Mouse (Mus musculus): ENCODE results near the gene Gm19684.
"Not testable (repeated sequence)": the region's sequence is repeated elsewhere in the genome, so short reads cannot be mapped to it uniquely, and the experiment has no call there.

Gene Gm19684

GRCm38 (mm10) chr17:36131516-36132265, 10.2 kb downstream of the Gm19684 start:
- DNase-seq, result no peak

GRCm38 (mm10) chr17:36135421-36136231, 14.1 kb downstream of the Gm19684 start:
- DNase-seq, result not testable (repeated sequence)

GRCm38 (mm10) chr17:36136299-36136848, 14.9 kb downstream of the Gm19684 start:
- DNase-seq, result not testable (repeated sequence)

DNA sequence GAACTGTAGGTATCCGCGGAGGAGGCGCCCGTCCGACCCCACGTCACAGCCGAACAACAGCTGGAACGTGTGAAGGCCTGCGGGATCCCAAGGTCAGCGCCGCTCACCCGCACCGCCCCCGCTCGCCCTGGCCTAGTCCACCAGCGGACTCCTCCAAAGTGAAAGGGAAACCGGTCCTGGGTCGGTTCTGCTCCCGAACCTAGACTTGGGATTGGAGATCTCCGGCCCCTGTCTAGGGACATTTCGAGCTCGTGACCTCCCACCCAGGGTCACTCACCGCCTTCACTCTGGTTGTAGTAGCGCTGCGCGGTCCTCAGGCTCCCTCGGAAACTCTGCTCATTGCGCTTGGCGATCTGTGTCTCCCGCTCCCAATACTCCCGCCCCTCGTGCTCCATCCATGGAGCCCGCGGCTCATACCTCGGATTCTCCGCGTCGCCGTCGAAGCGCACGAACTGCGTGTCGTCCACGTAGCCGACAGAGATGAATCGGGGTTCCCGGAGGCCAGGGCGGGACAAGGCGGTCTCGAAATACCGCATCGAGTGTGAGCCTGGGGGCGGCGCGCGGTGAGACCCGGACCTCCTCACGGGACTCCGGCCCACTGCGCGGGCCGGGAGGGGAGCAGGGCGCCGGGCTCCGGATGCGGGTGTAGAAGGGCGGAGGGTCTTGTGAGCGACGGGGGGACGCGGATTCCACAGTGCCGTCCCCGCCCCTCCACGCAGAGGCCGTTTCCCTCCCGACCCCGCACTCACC, 23.8 kb downstream of the Gm19684 start:
- peak; percentile 18 for DNase-seq

- DNase-seq, result not testable (repeated sequence)
Observed at GRCm38 (mm10) chr17:36145861-36146156, 24.3 kb downstream of the Gm19684 start.

GRCm38 (mm10) chr17:36146937-36147336, 25.5 kb downstream of the Gm19684 start:
- not testable (repeated sequence) for DNase-seq

DNA sequence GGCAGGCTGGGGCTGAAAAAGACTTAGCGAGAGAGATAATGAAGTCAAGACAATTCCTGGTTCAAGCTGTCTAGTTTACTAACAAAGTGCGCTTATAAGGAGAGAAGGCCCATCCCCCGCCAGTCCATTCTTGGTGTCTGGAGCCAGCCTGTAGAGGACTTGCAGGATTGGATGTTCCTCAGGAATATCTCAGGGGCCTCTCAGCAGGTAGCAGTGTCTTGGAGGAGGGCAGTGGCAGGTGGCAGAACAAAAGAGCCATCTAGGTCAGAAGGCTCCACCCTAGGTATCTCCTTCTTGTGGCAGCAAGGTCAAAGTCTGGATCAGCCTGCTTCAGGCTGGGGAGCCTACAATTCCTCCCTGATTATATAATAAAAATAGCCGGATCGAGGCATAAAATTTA, 27.0 kb downstream of the Gm19684 start:
- DNase-seq, result not testable (repeated sequence)

DNA sequence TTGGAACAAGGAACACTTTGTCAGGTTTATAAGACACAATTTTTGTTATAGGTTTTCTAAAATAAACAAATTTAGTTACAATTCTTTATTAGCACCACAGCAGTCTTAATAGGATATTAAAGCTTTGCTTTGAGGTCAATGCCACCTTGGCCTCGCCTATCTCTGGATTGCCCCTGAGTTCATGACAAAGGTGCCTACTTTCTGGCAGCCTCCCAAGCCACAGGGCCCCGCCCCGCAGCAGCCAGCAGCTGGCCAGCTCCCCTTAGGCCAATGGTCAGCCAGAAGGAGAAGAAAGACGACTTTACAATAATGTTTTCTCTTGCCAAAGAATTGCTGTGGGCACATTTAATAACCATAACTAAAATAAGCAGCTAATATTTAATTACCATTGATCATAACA, 29.7 kb downstream of the Gm19684 start:
- not testable (repeated sequence) for DNase-seq

DNA sequence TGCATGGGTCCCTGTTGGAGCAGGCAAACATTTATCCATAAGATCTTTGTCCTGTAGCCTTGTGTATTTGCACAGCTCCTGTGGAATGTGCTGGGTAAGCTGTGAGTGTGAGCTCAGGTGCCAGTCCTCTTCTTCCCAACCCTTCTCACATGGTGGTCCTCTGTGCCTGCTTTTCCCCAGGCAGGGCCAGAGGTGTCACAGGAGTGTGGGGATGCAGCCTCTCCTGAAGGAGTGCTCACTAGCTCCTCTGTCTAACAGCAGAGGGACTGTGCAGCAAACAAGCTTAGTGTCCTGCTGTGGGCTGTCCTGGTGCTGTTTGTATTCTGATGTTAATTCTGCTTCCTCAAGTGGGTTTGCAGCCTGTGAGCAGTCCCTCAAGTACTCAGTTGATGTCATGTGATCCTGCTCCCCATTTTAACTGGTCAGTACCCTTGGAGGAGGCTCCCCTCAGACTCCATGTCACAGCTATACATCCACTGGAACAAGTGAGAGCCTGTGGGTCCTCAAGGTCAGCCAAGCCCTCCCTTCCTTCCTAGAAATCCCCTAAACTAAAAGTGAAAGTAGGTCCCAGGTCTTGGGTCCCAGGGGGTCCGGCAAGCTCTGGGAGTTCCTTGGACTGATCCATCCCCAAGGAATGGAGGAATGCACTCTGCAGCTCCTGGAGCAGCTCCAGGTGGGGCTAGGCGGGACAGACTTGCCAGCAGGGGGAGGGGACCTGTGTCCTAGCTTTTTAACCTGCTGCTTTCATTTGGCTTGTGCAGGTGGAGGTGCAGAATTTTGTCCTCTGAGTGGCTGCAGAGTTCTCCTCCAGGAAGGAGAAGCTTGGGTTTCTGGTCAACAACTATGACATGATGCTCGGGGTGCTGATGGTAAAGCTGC, 33.0 kb downstream of the Gm19684 start:
- no peak for DNase-seq

DNA sequence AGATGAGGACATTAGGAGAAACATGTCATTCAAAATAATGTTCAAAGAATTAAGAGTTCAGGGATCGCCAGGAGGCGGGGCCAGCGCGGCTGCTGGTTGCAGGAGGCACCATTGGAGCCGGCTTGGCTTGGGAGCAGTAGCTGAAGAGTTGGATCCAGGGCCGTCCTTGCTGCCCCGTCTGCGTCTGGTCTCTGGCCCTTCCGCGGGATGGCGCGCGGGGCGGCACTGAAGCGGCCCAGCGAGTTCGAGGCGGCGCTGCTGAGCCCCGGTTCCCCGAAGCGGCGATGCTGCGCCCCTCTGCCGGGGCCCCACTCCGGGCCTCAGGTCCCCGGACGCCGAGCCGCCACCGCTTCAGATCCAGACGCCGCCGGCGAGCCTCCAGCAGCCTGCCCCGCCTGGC, 36.3 kb downstream of the Gm19684 start:
- DNase-seq, result peak; percentile 14

- DNase-seq, result not testable (repeated sequence)
Observed at GRCm38 (mm10) chr17:36158264-36158663, 36.8 kb downstream of the Gm19684 start.

DNA sequence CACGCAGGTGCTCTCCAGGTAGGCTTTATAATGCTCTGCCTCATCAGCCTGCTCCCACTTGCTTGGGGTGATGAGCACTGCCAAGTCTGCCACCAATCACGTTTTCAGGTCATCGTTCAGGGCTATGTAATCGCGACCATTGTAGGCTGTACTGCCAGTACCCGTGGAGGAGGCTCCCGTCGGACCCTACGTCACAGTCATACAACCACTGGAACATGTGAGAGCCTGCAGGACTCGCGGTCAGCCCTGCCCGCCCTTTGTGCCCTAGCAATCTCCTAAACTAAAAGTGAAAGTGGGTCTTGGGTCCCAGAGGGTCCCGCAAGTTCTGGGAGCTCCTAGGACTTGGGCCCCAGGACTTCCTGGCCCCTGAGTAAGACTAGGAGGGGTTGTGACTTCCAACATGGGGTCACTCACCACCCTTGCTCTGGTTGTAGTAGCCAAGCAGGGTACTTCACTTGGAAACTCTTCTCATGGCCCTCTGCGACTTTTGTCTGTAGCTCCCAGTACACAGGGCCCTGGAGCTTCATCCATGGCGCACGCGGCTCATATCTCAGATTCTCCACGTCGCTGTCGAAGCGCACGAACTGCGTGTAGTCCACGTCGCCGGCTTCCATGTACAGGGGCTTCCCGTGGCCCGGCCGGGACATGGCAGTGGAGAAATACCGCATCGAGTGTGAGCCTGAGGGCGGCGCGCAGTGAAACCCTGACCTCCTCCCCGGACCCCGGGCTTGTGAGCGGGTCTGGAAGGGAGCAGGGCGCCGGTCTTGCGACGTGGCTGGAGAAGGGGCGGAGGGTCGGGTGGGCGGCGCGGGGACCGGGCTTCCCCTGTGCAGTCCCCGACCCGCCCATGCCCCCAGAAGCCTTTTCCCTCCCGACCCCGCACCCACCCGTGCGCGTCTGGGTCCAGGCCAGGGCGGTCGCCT, 39.9 kb downstream of the Gm19684 start:
- no peak for DNase-seq

DNA sequence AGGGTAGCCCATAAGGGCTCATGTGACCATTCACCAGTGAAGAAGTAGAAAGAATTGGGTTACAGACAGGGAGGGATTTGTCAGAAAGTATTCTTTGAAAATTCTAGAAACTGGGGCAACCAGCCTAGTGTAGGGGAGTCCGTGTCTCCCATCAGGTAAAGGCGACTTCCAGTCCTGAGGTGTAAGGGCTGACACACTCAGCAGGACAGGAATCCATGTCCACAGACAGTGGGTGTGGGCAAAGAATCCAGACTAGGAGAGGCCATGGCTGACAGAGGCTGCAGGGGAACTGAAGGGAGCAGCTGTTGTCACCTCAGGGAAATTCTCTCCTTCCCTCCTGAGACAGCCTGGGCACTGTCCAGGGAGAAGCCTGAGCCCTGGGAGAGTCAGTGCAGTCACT, 45.4 kb downstream of the Gm19684 start:
- not testable (repeated sequence) for DNase-seq

- no peak for DNase-seq
Observed at GRCm38 (mm10) chr17:36167306-36168038, 46.0 kb downstream of the Gm19684 start.

DNA sequence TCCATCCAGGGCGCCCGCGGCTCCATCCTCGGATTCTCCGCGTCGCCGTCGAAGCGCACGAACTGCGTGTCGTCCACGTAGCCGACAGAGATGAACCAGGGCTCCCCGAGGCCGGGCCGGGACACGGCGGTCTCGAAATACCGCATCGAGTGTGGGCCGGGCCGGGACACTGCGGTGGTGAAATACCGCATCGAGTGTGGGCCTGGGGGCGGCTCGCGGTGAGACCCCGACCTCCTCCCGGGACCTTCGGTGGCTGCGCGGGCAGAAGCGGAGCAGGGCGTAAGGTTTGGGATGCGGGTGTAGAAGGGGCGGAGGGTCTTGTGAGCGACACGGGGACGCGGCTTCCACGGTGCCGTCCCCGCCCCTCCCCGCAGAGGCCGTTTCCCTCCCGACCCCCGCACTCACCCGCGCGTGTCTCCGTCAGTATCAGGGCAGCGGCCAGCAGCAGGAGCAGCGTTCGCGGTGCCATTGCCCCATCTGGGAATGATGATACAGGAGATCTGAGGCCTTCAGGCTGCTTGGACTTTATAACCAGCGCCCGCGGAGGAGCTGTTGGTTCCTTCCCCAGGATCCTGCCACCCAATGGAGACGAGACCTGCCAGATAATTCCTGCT, 46.7 kb downstream of the Gm19684 start, which contains the start of gene Gm8909:
Gm8909 (minus strand) TSS at position 499 of the 614 bp plus-strand sequence.
- no peak for DNase-seq

- not testable (repeated sequence) for DNase-seq
Observed at GRCm38 (mm10) chr17:36169094-36169493, 47.6 kb downstream of the Gm19684 start.

GRCm38 (mm10) chr17:36169753-36170152, 48.3 kb downstream of the Gm19684 start:
- DNase-seq, result no peak

DNA sequence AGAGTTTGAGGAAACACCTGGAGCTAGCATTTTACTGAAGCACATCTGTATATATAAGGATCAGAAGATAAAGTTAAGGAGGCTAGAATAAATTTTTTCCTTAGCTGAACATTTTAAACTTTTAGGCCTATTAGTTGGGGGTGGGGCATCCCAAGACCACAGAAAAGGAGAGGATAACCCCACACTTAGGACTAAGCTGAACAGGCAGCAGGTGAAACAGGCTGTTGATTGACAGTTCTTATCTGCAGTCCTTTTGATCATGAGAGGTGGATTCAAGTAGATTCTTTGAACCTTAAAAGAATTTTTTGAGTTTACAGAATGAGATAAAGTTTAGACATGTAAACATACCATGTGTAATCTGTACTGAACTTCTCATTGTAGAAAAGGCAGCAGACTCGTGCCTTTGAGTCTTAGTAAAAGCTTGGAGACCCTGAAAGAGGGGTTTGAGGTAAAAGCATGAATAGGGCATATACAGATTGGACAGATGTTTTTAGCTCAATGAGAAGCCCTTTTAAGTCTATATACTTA, 48.9 kb downstream of the Gm19684 start:
- no peak for DNase-seq

GRCm38 (mm10) chr17:36176132-36176531, 54.7 kb downstream of the Gm19684 start:
- not testable (repeated sequence) for DNase-seq
